Mouse (Mus musculus) ZHBTc4 (cell line): Measurements from ENCODE around the gene Sun1.

Experiments used
- DNase-seq: peaks from one replicate; pipeline ENCODE4 v3.0.0-alpha.2; 2011; ENCODE audit warnings: low read depth, low spot score

Sun1 gene

GRCm38 (mm10) chr5:139208183-139208582, 7.7 kb downstream of the Sun1 start:
- peak; percentile 48 for DNase-seq

GRCm38 (mm10) chr5:139208871-139209684, 8.6 kb downstream of the Sun1 start:
- DNase-seq, result peak; percentile 45

GRCm38 (mm10) chr5:139209685-139210026, 9.2 kb downstream of the Sun1 start:
- DNase-seq, result no peak

- DNase-seq, result no peak
Observed at GRCm38 (mm10) chr5:139211737-139212385, 11.4 kb downstream of the Sun1 start.

GRCm38 (mm10) chr5:139214298-139214697, 13.9 kb downstream of the Sun1 start:
- no peak for DNase-seq

- no peak for DNase-seq
Observed at GRCm38 (mm10) chr5:139215184-139215583, 14.7 kb downstream of the Sun1 start.

GRCm38 (mm10) chr5:139216121-139216520, 15.7 kb downstream of the Sun1 start:
- DNase-seq, result no peak

GRCm38 (mm10) chr5:139216774-139217173, 16.3 kb downstream of the Sun1 start:
- DNase-seq, result no peak

GRCm38 (mm10) chr5:139220006-139220515, 19.6 kb downstream of the Sun1 start:
- DNase-seq, result no peak

- DNase-seq, result no peak
Observed at GRCm38 (mm10) chr5:139220610-139221009, 20.2 kb downstream of the Sun1 start.

- DNase-seq, result no peak
Observed at GRCm38 (mm10) chr5:139223331-139223730, 22.9 kb downstream of the Sun1 start.

- DNase-seq, result no peak
Observed at GRCm38 (mm10) chr5:139227236-139227635, 26.8 kb downstream of the Sun1 start.

- no peak for DNase-seq
Observed at GRCm38 (mm10) chr5:139227645-139228044, 27.2 kb downstream of the Sun1 start.

- no peak for DNase-seq
Observed at GRCm38 (mm10) chr5:139228318-139228717, 27.9 kb downstream of the Sun1 start.

GRCm38 (mm10) chr5:139229716-139230115, 29.3 kb downstream of the Sun1 start:
- DNase-seq, result no peak

GRCm38 (mm10) chr5:139232083-139232482, 31.6 kb downstream of the Sun1 start:
- DNase-seq, result no peak

GRCm38 (mm10) chr5:139234423-139234822, 34.0 kb downstream of the Sun1 start:
- DNase-seq, result no peak

GRCm38 (mm10) chr5:139237436-139237835, 37.0 kb downstream of the Sun1 start:
- DNase-seq, result no peak

- peak; percentile 12 for DNase-seq
Observed at GRCm38 (mm10) chr5:139241022-139241761, 40.8 kb downstream of the Sun1 start.

- no peak for DNase-seq
Observed at GRCm38 (mm10) chr5:139243384-139243783, 42.9 kb downstream of the Sun1 start.

- DNase-seq, result no peak
Observed at GRCm38 (mm10) chr5:139247767-139248166, 47.3 kb downstream of the Sun1 start.

- no peak for DNase-seq
Observed at GRCm38 (mm10) chr5:139248846-139249245, 48.4 kb downstream of the Sun1 start.
